Mouse (Mus musculus): ENCODE measurements around the gene Zic4. TPM values are rescaled to one million over a fixed set of nuclear protein-coding genes. Genes with fewer than 3 reads are reported as not detected.

The Zic4 gene
- polyA plus RNA-seq, 1 experiment = 3.4 TPM

DNA sequence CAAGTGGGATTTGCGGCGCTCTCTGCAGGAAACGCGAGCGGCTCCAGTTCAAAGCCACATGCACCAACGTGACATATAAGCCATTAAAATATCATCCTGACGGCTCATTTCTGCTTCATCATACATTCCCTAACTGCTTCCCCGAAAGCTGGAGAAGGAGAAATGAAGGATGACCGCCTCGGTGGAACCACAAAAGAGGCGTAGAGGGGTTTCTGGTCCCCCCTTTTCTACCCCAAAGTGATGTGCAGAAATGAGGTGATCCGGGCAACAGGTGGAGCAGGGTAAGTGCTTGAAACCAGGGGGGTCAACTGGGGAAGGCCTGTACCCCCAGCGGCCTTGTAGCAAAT, 6.7 kb downstream of the Zic4 start:
- 0 out of 2 replicates have a peak overlapping the region, but pooled peaks have one; percentile 56 for H3K27ac ChIP-seq (ENCODE audit: insufficient read depth, low read length)
- no peaks in the 10 kb centered on the region for H3K4me1 ChIP-seq (ENCODE audit: control insufficient read depth, insufficient read depth, low read length)
- no peak for TF ChIP-seq POLR2A (IDR thresholded peaks at IDR 0.05; ENCODE audit: extremely low read depth, insufficient read depth, low read length)
- TF ChIP-seq CTCF (IDR thresholded peaks at IDR 0.05; ENCODE audit: extremely low read depth, insufficient read depth, low read length) = no peak
- H3K4me3 ChIP-seq (ENCODE audit: insufficient read depth, low read length) = no peak overlapping the region

DNA sequence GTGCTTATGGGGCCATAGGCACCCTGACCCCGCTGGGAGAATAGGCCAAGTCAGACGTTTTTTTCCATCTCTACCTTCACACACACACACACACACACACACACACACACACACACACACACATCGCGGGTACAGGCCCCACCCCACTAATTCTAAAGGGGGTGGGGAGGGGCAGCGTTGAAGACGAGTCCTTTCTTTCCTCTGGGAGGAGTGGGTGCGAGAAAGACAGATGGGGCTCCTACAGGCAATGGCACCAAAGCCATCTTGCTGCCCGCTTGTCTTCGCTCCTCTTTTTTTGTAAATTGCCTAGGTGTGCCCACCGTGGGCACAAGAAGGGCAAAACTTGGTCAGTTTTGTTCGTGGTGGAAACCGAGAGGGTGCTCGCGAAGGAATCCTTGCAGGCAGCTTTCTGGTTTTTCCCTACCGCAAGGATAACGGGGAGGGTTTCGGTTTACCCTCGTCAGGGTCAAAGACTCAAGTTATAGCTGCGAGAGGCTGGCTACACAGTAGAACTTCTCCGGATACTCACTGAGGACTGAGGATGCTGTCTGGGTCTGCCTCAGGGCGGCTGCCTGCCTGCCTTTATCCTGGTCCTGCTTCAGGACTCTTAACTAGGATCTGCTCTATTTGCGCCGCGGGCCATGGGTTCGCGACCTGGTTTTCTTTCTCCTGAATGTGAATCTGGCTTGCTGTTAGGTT, 7.2 kb downstream of the Zic4 start:
- Histone ChIP-seq H3K27ac (ENCODE audit: insufficient read depth, low read length) (no peak overlapping the region), H3K4me1 (ENCODE audit: control insufficient read depth, insufficient read depth, low read length) (no peaks in the 10 kb centered on the region), H3K4me3 (ENCODE audit: insufficient read depth, low read length) (no peak overlapping the region)
- TF ChIP-seq CTCF (IDR thresholded peaks at IDR 0.05; ENCODE audit: extremely low read depth, insufficient read depth, low read length) (no peak), POLR2A (IDR thresholded peaks at IDR 0.05; ENCODE audit: extremely low read depth, insufficient read depth, low read length) (no peak)

DNA sequence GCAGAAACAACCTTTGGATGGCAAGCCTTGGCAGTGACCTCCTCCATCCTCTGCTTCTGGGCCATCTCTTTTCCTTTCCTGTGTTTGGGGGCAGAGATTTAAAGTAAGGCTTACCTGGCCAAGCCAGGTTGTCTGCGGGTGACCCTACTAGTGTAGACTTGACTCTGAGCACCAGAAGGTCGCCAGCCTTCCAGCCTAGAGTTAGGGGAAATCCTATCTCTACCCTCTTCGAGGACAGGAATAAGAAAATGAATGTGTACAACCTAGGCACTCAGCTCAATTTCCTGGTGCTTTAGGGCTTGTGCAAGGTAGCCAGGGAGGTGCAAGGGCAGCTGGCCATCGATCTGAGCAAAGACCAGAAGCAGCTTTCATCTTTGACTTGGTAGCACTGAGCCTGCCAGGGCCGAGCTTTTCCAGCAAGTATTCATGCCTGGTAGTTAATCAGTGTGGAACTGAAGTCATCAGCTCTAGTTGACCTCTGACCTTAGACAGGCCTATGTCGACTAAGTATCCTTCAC, 8.0 kb downstream of the Zic4 start:
- Histone ChIP-seq H3K4me3 (ENCODE audit: insufficient read depth, low read length) (no peak overlapping the region), H3K4me1 (ENCODE audit: control insufficient read depth, insufficient read depth, low read length) (no peaks in the 10 kb centered on the region), H3K27ac (ENCODE audit: insufficient read depth, low read length) (no peak overlapping the region)
- TF ChIP-seq POLR2A (IDR thresholded peaks at IDR 0.05; ENCODE audit: extremely low read depth, insufficient read depth, low read length) (no peak), CTCF (IDR thresholded peaks at IDR 0.05; ENCODE audit: extremely low read depth, insufficient read depth, low read length) (no peak)

- Histone ChIP-seq H3K4me3 (ENCODE audit: insufficient read depth, low read length) (no peak overlapping the region), H3K4me1 (ENCODE audit: control insufficient read depth, insufficient read depth, low read length) (no peaks in the 10 kb centered on the region), H3K27ac (ENCODE audit: insufficient read depth, low read length) (no peak overlapping the region)
- TF ChIP-seq POLR2A (IDR thresholded peaks at IDR 0.05; ENCODE audit: extremely low read depth, insufficient read depth, low read length) = no peak
- TF ChIP-seq CTCF (IDR thresholded peaks at IDR 0.05; ENCODE audit: extremely low read depth, insufficient read depth, low read length) = no peak
Observed at GRCm38 (mm10) chr9:91371011-91371410, 8.8 kb downstream of the Zic4 start.

GRCm38 (mm10) chr9:91371608-91372007, 9.4 kb downstream of the Zic4 start:
- Histone ChIP-seq H3K27ac (ENCODE audit: insufficient read depth, low read length) (no peak overlapping the region), H3K4me1 (ENCODE audit: control insufficient read depth, insufficient read depth, low read length) (no peaks in the 10 kb centered on the region), H3K4me3 (ENCODE audit: insufficient read depth, low read length) (no peak overlapping the region)
- TF ChIP-seq CTCF (IDR thresholded peaks at IDR 0.05; ENCODE audit: extremely low read depth, insufficient read depth, low read length) = no peak
- no peak for TF ChIP-seq POLR2A (IDR thresholded peaks at IDR 0.05; ENCODE audit: extremely low read depth, insufficient read depth, low read length)

DNA sequence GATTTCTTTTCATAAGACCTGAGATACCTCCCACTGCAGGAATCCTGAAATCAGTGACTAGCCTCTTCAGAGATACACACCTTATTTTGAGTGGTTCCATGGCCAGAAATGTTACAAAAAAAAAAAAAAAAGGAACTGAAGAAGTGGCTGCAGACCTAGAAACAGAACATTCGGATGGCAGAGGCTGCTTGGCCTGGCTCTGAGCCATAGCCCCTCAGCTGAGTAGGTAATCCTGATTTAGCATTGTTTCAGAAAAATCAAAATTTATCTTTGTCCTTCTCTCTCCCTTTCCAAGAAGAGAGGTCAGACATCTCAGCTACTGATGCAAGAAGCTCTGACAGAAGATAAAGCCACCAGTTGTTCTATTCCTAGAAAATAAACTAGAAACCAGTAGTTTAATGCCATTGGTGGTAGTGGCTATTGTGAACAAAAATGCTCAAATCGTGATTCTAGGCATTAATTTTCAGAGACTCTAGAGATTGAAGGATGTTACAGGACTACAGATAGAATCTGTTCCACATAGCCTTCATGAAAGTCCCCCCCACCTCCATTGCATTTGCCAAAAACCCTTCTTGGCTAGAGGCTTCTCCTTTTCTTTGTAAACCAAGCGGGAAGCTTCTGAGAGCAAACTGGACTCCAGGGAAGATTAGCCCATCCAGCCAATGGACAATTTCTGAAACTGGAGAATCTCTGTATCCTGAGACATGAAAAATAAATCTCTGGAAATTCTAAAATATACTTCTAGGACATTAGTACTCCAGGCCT, 11.8 kb downstream of the Zic4 start:
- TF ChIP-seq POLR2A (IDR thresholded peaks at IDR 0.05; ENCODE audit: extremely low read depth, insufficient read depth, low read length) (no peak), CTCF (IDR thresholded peaks at IDR 0.05; ENCODE audit: extremely low read depth, insufficient read depth, low read length) (no peak)
- Histone ChIP-seq H3K4me3 (ENCODE audit: insufficient read depth, low read length) (no peak overlapping the region), H3K27ac (ENCODE audit: insufficient read depth, low read length) (no peak overlapping the region), H3K4me1 (ENCODE audit: control insufficient read depth, insufficient read depth, low read length) (no peaks in the 10 kb centered on the region)

- no peaks in the 10 kb centered on the region for H3K4me1 ChIP-seq (ENCODE audit: control insufficient read depth, insufficient read depth, low read length)
- no peak overlapping the region for H3K4me3 ChIP-seq (ENCODE audit: insufficient read depth, low read length)
- no peak overlapping the region for H3K27ac ChIP-seq (ENCODE audit: insufficient read depth, low read length)
- TF ChIP-seq POLR2A (IDR thresholded peaks at IDR 0.05; ENCODE audit: extremely low read depth, insufficient read depth, low read length) = no peak
- TF ChIP-seq CTCF (IDR thresholded peaks at IDR 0.05; ENCODE audit: extremely low read depth, insufficient read depth, low read length) = no peak
Observed at GRCm38 (mm10) chr9:91374665-91375064, 12.5 kb downstream of the Zic4 start.

DNA sequence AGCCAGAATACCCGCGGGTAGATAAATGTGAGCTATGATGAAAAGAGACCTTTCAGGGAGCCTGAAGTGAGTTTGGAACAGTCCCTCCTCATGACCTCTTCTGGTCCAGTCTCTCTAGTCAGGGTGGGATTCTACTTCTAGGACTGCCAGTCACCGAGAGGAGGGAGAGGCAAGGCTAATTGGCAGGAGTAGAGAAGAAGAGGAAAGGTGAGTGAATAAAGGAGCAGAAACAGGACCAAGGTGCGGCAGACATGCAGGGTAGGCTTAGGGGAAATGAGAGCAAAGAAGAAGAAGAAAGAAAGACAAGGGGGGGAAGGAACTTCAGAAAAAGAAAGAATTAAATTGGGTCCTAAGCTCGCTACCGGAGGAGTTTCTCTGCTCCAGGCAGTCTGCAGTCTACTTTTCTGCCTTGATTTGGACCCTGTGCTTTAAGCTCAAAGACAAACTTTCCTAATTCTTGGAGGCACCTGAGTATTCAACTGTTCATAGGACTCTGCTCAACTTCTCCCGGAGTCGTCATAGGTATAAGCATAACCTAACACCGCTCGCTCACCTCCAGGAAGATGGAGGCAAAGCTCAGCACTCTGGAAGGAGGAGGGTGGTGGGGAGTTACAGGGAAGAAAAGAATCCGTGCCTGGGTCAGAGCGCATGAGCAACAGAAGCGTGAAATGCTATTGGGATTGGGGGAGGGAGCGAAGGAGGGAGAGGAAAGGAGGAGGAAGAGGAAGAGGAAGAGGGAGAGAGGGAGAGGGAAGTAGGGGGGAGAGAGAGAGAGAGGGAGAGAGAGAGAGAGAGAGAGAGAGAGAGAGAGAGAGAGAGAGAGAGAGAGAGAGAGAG, 15.0 kb downstream of the Zic4 start:
- Histone ChIP-seq H3K27ac (ENCODE audit: insufficient read depth, low read length) (no peak overlapping the region; the same call in 1 of the 2 replicates), H3K4me1 (ENCODE audit: control insufficient read depth, insufficient read depth, low read length) (no peaks in the 10 kb centered on the region), H3K4me3 (ENCODE audit: insufficient read depth, low read length) (no peak overlapping the region)
- TF ChIP-seq CTCF (IDR thresholded peaks at IDR 0.05; ENCODE audit: extremely low read depth, insufficient read depth, low read length) (no peak), POLR2A (IDR thresholded peaks at IDR 0.05; ENCODE audit: extremely low read depth, insufficient read depth, low read length) (no peak)

- Histone ChIP-seq H3K4me3 (ENCODE audit: insufficient read depth, low read length) (no peak overlapping the region), H3K27ac (ENCODE audit: insufficient read depth, low read length) (no peak overlapping the region; the same call in 1 of the 2 replicates), H3K4me1 (ENCODE audit: control insufficient read depth, insufficient read depth, low read length) (no peaks in the 10 kb centered on the region)
- TF ChIP-seq CTCF (IDR thresholded peaks at IDR 0.05; ENCODE audit: extremely low read depth, insufficient read depth, low read length) (no peak), POLR2A (IDR thresholded peaks at IDR 0.05; ENCODE audit: extremely low read depth, insufficient read depth, low read length) (no peak)
Observed at GRCm38 (mm10) chr9:91377873-91378150, 15.6 kb downstream of the Zic4 start.

Data from cortical plate, adult 2 months (tissue).